Mouse (Mus musculus) kidney, adult 2 months (tissue): ENCODE measurements around the gene Atg7. TPM values are rescaled to one million over a fixed set of nuclear protein-coding genes. Genes with fewer than 3 reads are reported as not detected.

Experiments used
- DNase-seq: peaks from one replicate; pipeline ENCODE4 v3.0.0; 2021
- H3K27ac ChIP-seq: fragments of 200-500 bp; 2 replicates; pipeline ENCODE4 v1.5.1; 2012; ENCODE audit warnings: low read depth, low read length, control low read depth, inconsistent platforms; ENCODE audit not compliant: insufficient read depth
- H3K27me3 ChIP-seq: fragments of 200-500 bp; replicated peaks from 2 replicates; pipeline ENCODE4 v1.6.1; 2012; ENCODE audit warnings: mild to moderate bottlenecking, moderate library complexity, low read length, inconsistent platforms; ENCODE audit not compliant: control insufficient read depth, insufficient read depth
- H3K36me3 ChIP-seq: fragments of 200-500 bp; 2 replicates; pipeline ENCODE4 v1.6.1; 2012; ENCODE audit warnings: mild to moderate bottlenecking, moderate library complexity, low read length, inconsistent platforms; ENCODE audit not compliant: control insufficient read depth, insufficient read depth
- H3K4me1 ChIP-seq: fragments of 200-500 bp; 2 replicates; pipeline ENCODE4 v1.6.1; 2011; ENCODE audit warnings: low read length; ENCODE audit not compliant: control insufficient read depth, insufficient read depth
- H3K4me3 ChIP-seq: fragments of 200-500 bp; 2 replicates; pipeline ENCODE4 v1.5.1; 2011; ENCODE audit warnings: mild to moderate bottlenecking, low read depth, low read length, control low read depth; ENCODE audit not compliant: insufficient read depth
- CTCF ChIP-seq: fragments of 200-500 bp; conservative IDR thresholded peaks from 2 replicates; pipeline ENCODE4 v1.5.1; 2011; ENCODE audit warnings: low read depth, mild to moderate bottlenecking, control low read depth, low read length, moderate library complexity, mixed read lengths; ENCODE audit not compliant: insufficient read depth, insufficient read length
- POLR2A ChIP-seq: fragments of 200-500 bp; IDR thresholded peaks from one replicate; pipeline ENCODE4 v1.6.1; 2011; ENCODE audit warnings: low read depth, low read length, control low read depth
- WGBS: fragments of 180-500 bp; shearing (Covaris S2); methylation state at CpG from one replicate; pipeline ENCODE4 v1.1.7; 2018; 5-methylcytosine and 5-hydroxymethylcytosine counted together
- polyA plus RNA-seq: library from polyadenylated mRNA; depleted of rRNA; stranded (reverse); fragments of >200 nt; gene quantifications from 2 replicates; pipeline ENCODE4 v1.2.3, GENCODE M21; 2012

Atg7 gene
- polyA plus RNA-seq, 1 experiment, result 20.6 TPM

DNA sequence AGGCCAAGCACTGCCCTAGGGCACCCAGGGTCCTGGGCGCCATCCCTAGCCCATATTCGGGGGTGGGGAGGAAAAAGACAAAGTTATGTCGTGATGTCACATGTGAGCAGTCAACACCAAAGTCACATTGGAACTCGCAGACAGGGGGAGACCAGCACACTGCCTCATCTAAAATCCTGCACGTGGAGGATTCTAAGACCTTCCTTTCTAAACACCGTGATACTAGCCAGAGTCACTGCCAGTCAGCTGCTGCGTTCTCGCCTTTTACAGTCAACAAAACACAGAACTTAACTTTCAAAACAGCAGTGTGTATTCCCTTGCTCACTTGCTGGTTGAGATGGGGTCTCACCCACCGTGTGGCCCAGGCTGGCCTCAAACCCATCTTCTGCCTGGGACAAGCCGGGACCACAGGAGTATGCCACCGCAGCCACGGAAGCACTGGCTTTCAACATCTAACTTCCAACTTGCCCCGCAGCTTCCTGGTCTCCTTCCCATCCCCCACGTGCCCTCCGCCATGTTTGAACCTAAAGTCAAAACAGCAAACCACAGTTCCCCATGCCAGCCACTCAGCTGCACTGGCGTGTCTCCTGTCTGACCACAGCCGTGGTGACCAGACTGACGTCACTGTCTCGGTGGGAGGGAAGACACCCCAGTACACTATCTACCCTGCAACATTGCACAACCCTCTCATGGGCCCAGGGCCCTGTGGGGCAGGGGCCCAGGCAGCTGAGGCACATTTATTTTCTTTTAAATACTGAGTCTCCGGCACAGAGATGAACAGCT is 250.7 kb downstream of the Atg7 start:
- no peak overlapping the region for H3K4me3 ChIP-seq
- no peaks in the 10 kb centered on the region for H3K36me3 ChIP-seq
- peak; percentile 71 for DNase-seq
- H3K27me3 ChIP-seq, result no peaks in the 10 kb centered on the region
- WGBS, result 64% methylated on average over 20 of the region's 20 CpGs
- TF ChIP-seq POLR2A, result no peak
- TF ChIP-seq CTCF, result 0 out of 2 replicates have a peak, but pooled peaks have one; percentile 2
- peaks cover 51% of the 10 kb centered on the region for H3K4me1 ChIP-seq
- 0 out of 2 replicates have a peak overlapping the region, but pooled peaks have one; percentile 5 for H3K27ac ChIP-seq

DNA sequence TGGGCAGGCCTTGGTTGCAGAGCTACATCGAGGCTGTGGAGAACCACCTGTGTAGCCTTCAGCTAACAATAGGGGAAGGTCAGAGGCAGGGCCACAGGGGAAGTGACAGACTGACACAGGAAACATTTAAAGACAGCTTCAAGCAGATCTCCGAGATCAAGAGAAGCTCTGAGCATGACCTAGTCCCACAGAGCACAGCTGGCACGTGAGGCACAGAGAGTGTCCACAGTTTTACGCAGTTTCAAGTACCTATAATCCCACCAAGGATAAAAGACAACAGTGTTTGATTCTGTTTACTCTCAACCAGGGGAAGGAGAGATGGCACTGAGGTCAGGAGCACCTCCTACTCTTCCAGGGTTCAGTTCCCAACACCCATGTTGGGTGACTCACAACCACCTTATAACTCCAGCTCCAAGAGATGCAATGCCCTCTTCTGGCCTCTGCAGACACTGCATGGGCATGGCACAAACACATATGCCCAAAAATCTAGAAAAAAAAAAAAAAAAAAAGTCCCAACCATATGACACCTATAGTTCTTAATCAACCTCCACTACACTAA is 251.7 kb downstream of the Atg7 start:
- Histone ChIP-seq H3K27ac (no peak overlapping the region), H3K27me3 (no peaks in the 10 kb centered on the region)
- WGBS, result 56% methylated on average over 4 of the region's 4 CpGs

DNA sequence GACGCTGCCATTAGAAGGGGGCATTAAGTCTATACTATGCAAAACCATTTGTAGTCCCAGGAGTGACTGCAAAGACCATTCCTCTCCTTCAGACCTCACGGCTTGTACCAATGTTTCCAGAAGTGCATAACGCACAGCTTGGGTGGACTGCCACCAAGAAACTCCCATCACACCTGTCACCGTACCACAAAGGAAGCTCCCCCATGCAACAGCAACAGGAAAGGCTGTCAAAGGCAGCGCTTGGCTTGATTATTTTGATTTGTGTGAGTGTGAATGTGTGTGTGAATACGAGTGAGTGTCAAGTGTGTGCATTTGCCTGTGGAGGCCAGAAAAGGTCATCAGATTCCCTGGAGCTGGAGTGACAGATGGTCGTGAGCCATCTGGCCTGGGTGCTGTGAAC is 252.3 kb downstream of the Atg7 start:
- 89% methylated on average over 7 of the region's 7 CpGs for WGBS
- Histone ChIP-seq H3K36me3 (no peaks in the 10 kb centered on the region), H3K27me3 (no peaks in the 10 kb centered on the region), H3K4me1 (peaks cover 52% of the 10 kb centered on the region), H3K4me3 (no peak overlapping the region), H3K27ac (no peak overlapping the region)
- no peak for DNase-seq
- TF ChIP-seq CTCF (no peak), POLR2A (no peak)

More for the DNA sequence above, 251.7 kb downstream of the Atg7 start:
- peak; percentile 35 for TF ChIP-seq CTCF
- TF ChIP-seq POLR2A, result no peak
- no peak overlapping the region for H3K4me3 ChIP-seq
- H3K4me1 ChIP-seq, result peaks cover 50% of the 10 kb centered on the region
- no peaks in the 10 kb centered on the region for H3K36me3 ChIP-seq
- DNase-seq, result no peak

DNA sequence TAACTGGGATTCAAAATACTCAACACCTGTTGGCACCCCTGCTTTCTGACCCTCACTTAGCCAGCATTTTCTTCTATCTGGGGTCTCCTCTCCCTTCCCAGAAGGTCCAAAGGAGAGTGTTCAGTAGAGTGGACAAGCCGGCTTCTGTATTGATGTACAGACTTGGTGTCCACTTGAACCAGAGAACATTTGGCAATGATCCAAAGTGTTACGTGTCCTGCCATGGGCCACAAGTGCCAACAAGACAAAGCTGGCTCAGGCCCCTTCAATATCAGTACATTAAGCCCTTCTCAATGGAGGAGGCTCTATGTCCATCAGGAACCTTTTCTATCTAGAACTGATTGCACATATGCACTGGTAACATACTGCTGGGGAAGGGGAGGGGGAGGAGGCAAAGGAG is 253.4 kb downstream of the Atg7 start:
- TF ChIP-seq POLR2A, result no peak
- no peak for TF ChIP-seq CTCF
- no peak overlapping the region for H3K27ac ChIP-seq
- 29% methylated on average over 2 of the region's 2 CpGs for WGBS
- H3K4me3 ChIP-seq, result no peak overlapping the region
- DNase-seq, result peak; percentile 59
- H3K4me1 ChIP-seq, result peaks cover 42% of the 10 kb centered on the region
- H3K27me3 ChIP-seq, result no peaks in the 10 kb centered on the region
- H3K36me3 ChIP-seq, result no peaks in the 10 kb centered on the region

DNA sequence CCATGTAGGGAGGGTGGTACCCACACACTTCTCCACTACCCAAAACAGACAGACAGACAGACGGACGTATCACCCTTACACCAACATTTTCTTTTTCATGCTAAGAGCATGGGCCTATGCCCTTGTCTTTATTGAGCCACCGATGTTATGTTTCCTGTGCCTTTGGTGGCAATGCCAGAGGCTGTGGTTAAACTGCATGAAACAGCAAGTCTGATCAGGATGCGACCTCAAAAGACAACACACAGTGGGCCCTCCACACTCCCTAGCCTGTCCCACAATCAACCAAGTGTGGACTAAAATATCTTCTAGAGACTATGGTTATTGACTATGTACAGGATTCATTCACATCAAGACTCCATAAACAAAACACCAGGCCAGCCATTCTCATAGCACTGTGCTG is 256.1 kb downstream of the Atg7 start:
- Histone ChIP-seq H3K4me1 (peaks cover 39% of the 10 kb centered on the region), H3K4me3 (no peak overlapping the region), H3K27me3 (no peaks in the 10 kb centered on the region), H3K27ac (no peak overlapping the region), H3K36me3 (no peaks in the 10 kb centered on the region)
- DNase-seq, result no peak
- TF ChIP-seq CTCF (no peak), POLR2A (no peak)
- WGBS, result 86% methylated on average over 4 of the region's 4 CpGs

DNA sequence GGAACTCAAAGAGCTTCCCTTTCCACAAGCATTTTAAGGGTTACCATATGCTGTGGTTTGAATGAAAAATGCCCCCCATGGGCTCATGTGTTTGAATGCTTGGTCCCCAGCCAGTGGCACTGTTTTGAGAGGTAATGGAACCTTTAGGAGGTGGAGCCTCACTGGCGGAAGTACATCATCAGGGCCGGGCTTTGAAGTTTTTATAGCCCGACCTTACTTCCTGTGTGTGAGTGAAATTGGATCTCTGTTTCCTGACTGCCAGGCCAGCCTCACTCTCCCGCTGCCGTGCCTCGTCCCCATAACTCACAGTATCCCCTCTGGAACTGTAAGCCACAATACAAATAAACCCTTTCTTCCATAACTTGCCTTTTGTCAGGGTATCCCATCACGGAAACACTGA is 256.8 kb downstream of the Atg7 start:
- Histone ChIP-seq H3K36me3 (no peaks in the 10 kb centered on the region), H3K27me3 (no peaks in the 10 kb centered on the region), H3K27ac (peak overlapping the region; percentile 7; the same call in 1 of the 2 replicates), H3K4me1 (peaks cover 37% of the 10 kb centered on the region), H3K4me3 (no peak overlapping the region)
- TF ChIP-seq POLR2A (no peak), CTCF (no peak)
- DNase-seq, result peak; percentile 29
- 38% methylated on average over 7 of the region's 7 CpGs for WGBS

DNA sequence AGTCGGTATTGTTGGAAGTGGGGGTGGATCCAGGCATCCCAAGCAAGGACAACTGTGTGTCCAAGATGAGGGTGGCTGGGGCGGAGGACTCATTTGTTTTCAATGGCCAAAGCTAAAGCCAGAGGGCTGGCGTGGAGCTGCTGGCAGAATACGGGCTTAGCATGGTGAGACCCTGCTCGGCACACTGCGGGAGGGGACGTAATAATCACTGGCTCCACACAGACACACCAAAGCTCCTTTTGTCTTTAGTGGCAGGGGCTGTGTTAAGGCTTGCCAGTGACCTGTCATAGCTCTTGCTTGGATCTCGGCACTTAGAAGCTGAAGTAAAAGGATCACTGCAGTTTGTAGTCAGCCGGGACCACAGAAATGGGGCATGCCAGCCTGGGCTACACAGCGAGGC is 257.3 kb downstream of the Atg7 start:
- Histone ChIP-seq H3K4me3 (no peak overlapping the region), H3K36me3 (no peaks in the 10 kb centered on the region), H3K27ac (0 out of 2 replicates have a peak overlapping the region, but pooled peaks have one; percentile 7), H3K4me1 (peaks cover 36% of the 10 kb centered on the region), H3K27me3 (no peaks in the 10 kb centered on the region)
- TF ChIP-seq CTCF (no peak), POLR2A (no peak)
- WGBS, result 65% methylated on average over 10 of the region's 10 CpGs
- DNase-seq, result no peak
